Mouse (Mus musculus): ENCODE data around the gene Ncam1.

DNA sequence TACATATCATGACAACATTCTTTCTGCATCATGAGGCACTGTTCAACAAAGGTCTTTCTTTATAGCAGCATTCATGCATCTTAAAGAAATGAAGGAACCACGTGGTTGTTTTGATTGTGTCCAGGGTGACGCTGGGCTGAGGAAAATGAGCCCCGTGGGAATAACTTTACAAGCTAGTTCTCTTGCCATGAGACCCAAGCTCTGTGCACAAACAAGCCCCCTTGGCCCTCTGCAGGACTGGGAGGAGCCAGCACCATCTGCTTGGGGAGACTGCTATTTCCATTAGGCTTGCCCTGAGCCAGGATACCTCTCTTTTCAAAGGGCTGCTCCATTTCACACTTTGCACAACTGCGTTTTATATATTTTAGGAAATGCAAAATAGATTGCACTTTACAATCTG is 53.0 kb downstream of the Ncam1 start:
- TF ChIP-seq CTCF (IDR thresholded peaks at IDR 0.05; ENCODE audit: low read depth, low read length) (no peak), TAL1 (conservative IDR thresholded peaks at IDR 0.05; ENCODE audit: low read depth, low read length) (no peak), GATA1 (IDR thresholded peaks at IDR 0.05; ENCODE audit: borderline replicate concordance, low read length) (no peak), POLR2AphosphoS5 (IDR thresholded peaks at IDR 0.05; ENCODE audit: insufficient replicate concordance, low read depth, low read length) (no peak), GATA2 (IDR thresholded peaks at IDR 0.05; ENCODE audit: borderline replicate concordance, low read depth, low read length) (no peak)
